Mouse (Mus musculus) CD4-positive, CD25-positive, alpha-beta regulatory T cell, adult 9 weeks (primary cell): ENCODE measurements around the gene Gm2897. TPM values are rescaled to one million over a fixed set of nuclear protein-coding genes. Genes with fewer than 3 reads are reported as not detected.

Experiments
- polyA plus RNA-seq: library from polyadenylated mRNA; unstranded; fragments of 100-300 nt; shearing (Covaris generic); gene quantifications from one replicate; pipeline ENCODE4 v1.2.1, GENCODE M21; 2017

Gene Gm2897
- 1.5 TPM for polyA plus RNA-seq

GRCm38 (mm10) chr14:3048727-3049512 lies at the start of gene Gm2897:
Gene Gm2897, plus strand, starts transcription at chr14:3049285.

GRCm38 (mm10) chr14:3029702-3030101 lies 19.4 kb upstream of the Gm2897 start, which contains the start of gene Gm2888:
Gene Gm2888, plus strand, starts transcription at chr14:3030002.

Other genes with a start within 250 kb of the Gm2897 start
- not detected for gene Gm2888, start 19.3 kb upstream of the Gm2897 start, polyA plus RNA-seq
- not detected for gene Gm10340, start 84.7 kb downstream of the Gm2897 start, polyA plus RNA-seq
- gene Gm5795, start 139.0 kb downstream of the Gm2897 start, polyA plus RNA-seq, result not detected
- 21.1 TPM for gene D830030K20Rik, start 159.2 kb downstream of the Gm2897 start, polyA plus RNA-seq